Mouse (Mus musculus): Measurements from ENCODE around the gene 1700092M07Rik. TPM values are rescaled to one million over a fixed set of nuclear protein-coding genes. Genes with fewer than 3 reads are reported as not detected.

Gene 1700092M07Rik
- polyA plus RNA-seq, 1 experiment from 2014 or later: 0.82 TPM

DNA sequence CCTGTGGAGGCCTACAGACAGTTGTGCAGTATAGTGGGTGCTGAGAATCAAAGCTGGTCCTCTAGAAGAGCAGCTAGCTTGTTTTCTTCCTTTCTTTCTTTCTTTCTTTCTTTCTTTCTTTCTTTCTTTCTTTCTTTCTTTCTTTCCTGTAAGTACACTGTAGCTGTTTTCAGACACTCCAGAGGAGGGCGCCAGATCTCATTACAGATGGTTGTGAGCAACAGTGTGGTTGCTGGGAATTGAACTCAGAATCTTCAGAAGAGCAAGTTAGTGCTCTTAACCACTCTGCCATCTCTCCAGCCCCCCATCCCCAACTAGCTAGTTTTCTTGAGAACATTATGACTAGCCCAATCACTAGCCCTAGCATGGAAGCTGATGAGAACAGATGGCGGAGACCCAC, 20.2 kb downstream of the 1700092M07Rik start:
- Histone ChIP-seq H3K4me2 (replicated peaks; ENCODE audit: low read depth, low read length) (no peak overlapping the region), H3K27me3 (replicated peaks; ENCODE audit: insufficient read depth, low read length) (no peaks in the 10 kb centered on the region), H3K27ac (ENCODE audit: low read length) (no peak overlapping the region), H3K9me3 (ENCODE audit: low read length) (peaks cover 3% of the 10 kb centered on the region; the same call in 1 of the 2 replicates), H3K9ac (replicated peaks; ENCODE audit: low read depth) (no peak overlapping the region), H3K36me3 (ENCODE audit: insufficient read depth, low read length) (peaks cover 29% of the 10 kb centered on the region), H3K4me1 (ENCODE audit: insufficient read depth, low read depth, low read length) (peaks cover 6% of the 10 kb centered on the region; the same call in 1 of the 2 replicates), H3K4me3 (ENCODE audit: low read depth, low read length) (no peak overlapping the region)
- DNase-seq (ENCODE audit: low spot score): no peak
- 93% methylated on average over 2 of the region's 2 CpGs for WGBS
- TF ChIP-seq EP300 (IDR thresholded peaks at IDR 0.05): no peak
- TF ChIP-seq CTCF (IDR thresholded peaks at IDR 0.05): peak; percentile 29; the same call in 1 of the 2 replicates
- no peak for ATAC-seq

DNA sequence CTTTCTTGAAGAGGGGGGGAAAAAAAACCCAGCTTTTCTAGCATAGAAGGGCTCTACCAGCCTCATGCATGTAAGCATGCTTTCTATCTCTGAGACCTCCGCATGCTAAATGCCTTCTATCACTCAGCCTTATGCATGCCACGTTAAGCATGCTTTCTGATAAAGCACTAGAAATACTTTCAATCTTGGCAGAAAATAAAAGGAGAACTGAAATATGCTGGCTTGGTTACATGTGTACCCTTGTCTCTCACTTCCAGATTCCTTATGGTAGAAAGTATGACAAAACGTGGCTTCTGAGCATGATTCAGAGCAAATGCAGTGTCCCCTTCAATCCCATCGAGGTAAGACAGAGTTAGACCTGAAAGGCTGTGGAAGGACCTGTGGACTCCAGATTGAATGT, 22.8 kb downstream of the 1700092M07Rik start:
- peaks cover 50% of the 10 kb centered on the region for H3K36me3 ChIP-seq (ENCODE audit: insufficient read depth, low read length)
- ATAC-seq (no peak), DNase-seq (ENCODE audit: low spot score) (no peak)
- H3K9ac ChIP-seq (replicated peaks; ENCODE audit: low read depth): no peak overlapping the region
- no peaks in the 10 kb centered on the region for H3K27me3 ChIP-seq (replicated peaks; ENCODE audit: insufficient read depth, low read length)
- H3K27ac ChIP-seq (ENCODE audit: low read length): no peak overlapping the region
- WGBS: 76% methylated on average over 4 of the region's 4 CpGs
- peaks cover 3% of the 10 kb centered on the region; the same call in 1 of the 2 replicates for H3K9me3 ChIP-seq (ENCODE audit: low read length)
- no peak for TF ChIP-seq CTCF (IDR thresholded peaks at IDR 0.05)
- no peak for TF ChIP-seq EP300 (IDR thresholded peaks at IDR 0.05)
- H3K4me2 ChIP-seq (replicated peaks; ENCODE audit: low read depth, low read length): no peak overlapping the region
- no peak overlapping the region for H3K4me3 ChIP-seq (ENCODE audit: low read depth, low read length)
- H3K4me1 ChIP-seq (ENCODE audit: insufficient read depth, low read depth, low read length): peaks cover under 1% of the 10 kb centered on the region; the same call in 1 of the 2 replicates

DNA sequence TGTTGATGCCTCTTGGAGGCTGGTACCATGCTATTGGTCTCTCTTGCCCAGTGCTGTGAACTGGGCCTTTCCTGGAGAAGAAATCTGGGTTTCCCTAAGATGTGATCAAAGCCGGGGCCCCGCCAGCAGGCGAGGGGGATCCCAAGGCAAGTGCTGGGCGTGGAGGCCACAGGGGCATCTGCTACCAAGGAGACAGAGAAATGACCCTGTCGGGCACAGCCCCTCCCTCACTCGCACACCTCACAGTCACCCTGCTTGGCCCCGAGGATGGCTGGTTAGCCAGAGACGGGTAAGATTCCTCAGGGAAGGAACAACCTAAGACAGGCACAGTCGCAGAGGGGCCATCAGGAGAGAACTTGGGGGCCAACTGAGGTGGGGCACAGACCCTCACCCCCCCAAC, 25.0 kb downstream of the 1700092M07Rik start:
- no peak overlapping the region for H3K9ac ChIP-seq (replicated peaks; ENCODE audit: low read depth)
- H3K4me3 ChIP-seq (ENCODE audit: low read depth, low read length): no peak overlapping the region
- peaks cover 1% of the 10 kb centered on the region; the same call in 1 of the 2 replicates for H3K4me1 ChIP-seq (ENCODE audit: insufficient read depth, low read depth, low read length)
- ATAC-seq: no peak
- DNase-seq (ENCODE audit: low spot score): no peak
- no peak overlapping the region for H3K27ac ChIP-seq (ENCODE audit: low read length)
- peaks cover 58% of the 10 kb centered on the region for H3K36me3 ChIP-seq (ENCODE audit: insufficient read depth, low read length)
- no peak for TF ChIP-seq EP300 (IDR thresholded peaks at IDR 0.05)
- TF ChIP-seq CTCF (IDR thresholded peaks at IDR 0.05): no peak
- H3K9me3 ChIP-seq (ENCODE audit: low read length): peaks cover 3% of the 10 kb centered on the region; the same call in 1 of the 2 replicates
- no peak overlapping the region for H3K4me2 ChIP-seq (replicated peaks; ENCODE audit: low read depth, low read length)
- 97% methylated on average over 9 of the region's 9 CpGs for WGBS
- no peaks in the 10 kb centered on the region for H3K27me3 ChIP-seq (replicated peaks; ENCODE audit: insufficient read depth, low read length)

DNA sequence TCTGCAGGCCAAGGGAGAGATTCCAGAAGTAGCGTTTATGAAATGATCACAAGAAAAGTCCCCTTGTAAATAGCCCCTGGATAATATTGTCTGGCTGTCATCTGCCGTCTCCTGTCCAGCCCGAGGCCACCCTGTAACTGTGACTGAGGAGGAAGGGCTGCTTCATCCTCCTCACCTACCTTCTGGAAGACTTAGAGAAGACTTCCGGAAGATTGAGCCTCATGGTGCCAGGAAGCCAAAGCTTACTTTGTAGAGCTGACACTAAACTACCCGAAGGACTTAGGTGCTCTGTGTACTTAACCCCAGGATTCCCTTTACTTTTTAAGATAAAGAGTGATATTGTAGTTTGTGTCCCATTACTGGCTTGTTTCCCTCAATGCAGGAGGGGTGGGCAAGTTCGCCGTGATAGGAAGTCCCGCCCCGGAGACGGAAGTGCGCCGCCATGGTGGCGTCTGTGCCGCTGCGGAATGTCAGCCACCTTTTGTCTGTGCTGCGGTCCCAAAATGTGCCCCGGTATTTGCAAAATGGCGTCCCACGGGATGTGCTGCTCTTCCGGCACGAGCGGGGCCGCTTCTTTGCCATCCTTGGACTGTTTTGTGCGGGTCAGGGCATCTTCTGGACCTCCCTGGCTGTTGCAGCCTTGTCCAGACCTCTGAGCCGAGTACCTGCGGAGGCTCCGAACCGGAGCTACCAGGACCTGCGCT, 30.2 kb downstream of the 1700092M07Rik start, which contains the start of gene Tmem223:
Tmem223 (plus strand) TSS at position 430 of the 704 bp plus-strand sequence.
- 18% methylated on average over 29 of the region's 29 CpGs for WGBS

DNA sequence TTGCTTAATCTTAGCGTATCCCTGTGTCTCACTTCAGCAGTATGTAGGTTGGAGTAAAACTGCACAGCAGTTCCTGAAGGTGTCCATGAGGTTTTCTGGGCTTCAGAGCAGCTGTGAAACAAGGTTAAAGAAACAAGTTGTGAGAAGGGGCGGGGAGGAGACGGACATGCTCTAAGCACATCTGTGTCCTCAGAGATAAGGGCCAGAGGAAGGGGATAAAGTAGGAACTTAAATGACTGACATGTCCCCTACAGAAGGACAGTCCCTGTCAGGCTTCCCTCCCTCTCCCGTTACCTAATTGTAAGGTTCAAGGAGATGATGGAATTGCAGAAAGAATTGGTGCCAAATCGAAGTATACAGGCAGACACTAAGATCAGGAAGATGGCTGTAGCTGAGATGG, 32.5 kb downstream of the 1700092M07Rik start:
- H3K9me3 ChIP-seq (ENCODE audit: low read length): no peaks in the 10 kb centered on the region
- no peak for DNase-seq (ENCODE audit: low spot score)
- H3K9ac ChIP-seq (replicated peaks; ENCODE audit: low read depth): no peak overlapping the region
- peaks cover 11% of the 10 kb centered on the region for H3K36me3 ChIP-seq (ENCODE audit: insufficient read depth, low read length)
- peaks cover 20% of the 10 kb centered on the region; the same call in 1 of the 2 replicates for H3K4me1 ChIP-seq (ENCODE audit: insufficient read depth, low read depth, low read length)
- peak overlapping the region; percentile 96 for H3K4me2 ChIP-seq (replicated peaks; ENCODE audit: low read depth, low read length)
- ATAC-seq: no peak
- no peaks in the 10 kb centered on the region for H3K27me3 ChIP-seq (replicated peaks; ENCODE audit: insufficient read depth, low read length)
- 71% methylated on average over 5 of the region's 5 CpGs for WGBS
- no peak overlapping the region for H3K27ac ChIP-seq (ENCODE audit: low read length)
- TF ChIP-seq CTCF (IDR thresholded peaks at IDR 0.05): no peak
- no peak for TF ChIP-seq EP300 (IDR thresholded peaks at IDR 0.05)
- no peak overlapping the region for H3K4me3 ChIP-seq (ENCODE audit: low read depth, low read length)

More for the DNA sequence above, 30.2 kb downstream of the 1700092M07Rik start, which contains the start of gene Tmem223:
- TF ChIP-seq EP300 (IDR thresholded peaks at IDR 0.05) (no peak), CTCF (IDR thresholded peaks at IDR 0.05) (peak; percentile 43)
- peak within 1 kb of the TSS; percentile 76 for H3K4me3 ChIP-seq (ENCODE audit: low read depth, low read length)
- H3K27me3 ChIP-seq (replicated peaks; ENCODE audit: insufficient read depth, low read length): no peaks in the 10 kb centered on the region
- peak within 1 kb of the TSS; percentile 83 for H3K4me2 ChIP-seq (replicated peaks; ENCODE audit: low read depth, low read length)
- peak within 1 kb of the TSS; percentile 91 for H3K27ac ChIP-seq (ENCODE audit: low read length)
- H3K9me3 ChIP-seq (ENCODE audit: low read length): no peaks in the 10 kb centered on the region
- peaks cover 20% of the 10 kb centered on the region; the same call in 1 of the 2 replicates for H3K4me1 ChIP-seq (ENCODE audit: insufficient read depth, low read depth, low read length)
- peak; percentile 80 for DNase-seq (ENCODE audit: low spot score)
- ATAC-seq: peak; percentile 54
- peaks cover 30% of the 10 kb centered on the region for H3K36me3 ChIP-seq (ENCODE audit: insufficient read depth, low read length)
- H3K9ac ChIP-seq (replicated peaks; ENCODE audit: low read depth): peak within 1 kb of the TSS; percentile 94

DNA sequence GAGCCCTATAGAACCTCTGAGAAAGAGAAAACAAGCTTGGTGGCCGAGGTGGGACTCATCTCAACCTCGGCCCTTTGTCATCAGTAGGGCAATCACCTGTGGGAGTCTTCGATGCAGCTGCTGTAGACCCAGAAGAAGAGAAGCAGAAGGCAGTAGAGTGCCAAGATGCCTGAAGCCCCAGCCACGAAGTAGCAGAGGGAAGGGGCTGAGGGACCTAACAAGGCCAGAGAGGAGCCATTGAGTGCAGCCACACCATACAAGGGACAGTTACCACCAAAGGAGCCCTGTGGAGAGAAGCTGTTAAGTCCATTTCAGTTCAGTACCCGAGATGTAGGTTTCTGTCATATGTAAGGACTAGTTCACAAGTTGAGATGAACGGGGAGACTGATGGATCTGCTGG, 32.9 kb downstream of the 1700092M07Rik start:
- H3K9me3 ChIP-seq (ENCODE audit: low read length): no peaks in the 10 kb centered on the region
- H3K36me3 ChIP-seq (ENCODE audit: insufficient read depth, low read length): peaks cover 7% of the 10 kb centered on the region; the same call in 1 of the 2 replicates
- peak overlapping the region; percentile 96 for H3K4me2 ChIP-seq (replicated peaks; ENCODE audit: low read depth, low read length)
- TF ChIP-seq CTCF (IDR thresholded peaks at IDR 0.05) (no peak), EP300 (IDR thresholded peaks at IDR 0.05) (no peak)
- H3K9ac ChIP-seq (replicated peaks; ENCODE audit: low read depth): no peak overlapping the region; the same call in 1 of the 2 replicates
- peak overlapping the region; percentile 85; the same call in 1 of the 2 replicates for H3K4me3 ChIP-seq (ENCODE audit: low read depth, low read length)
- peaks cover 20% of the 10 kb centered on the region; the same call in 1 of the 2 replicates for H3K4me1 ChIP-seq (ENCODE audit: insufficient read depth, low read depth, low read length)
- ATAC-seq: no peak
- no peak overlapping the region for H3K27ac ChIP-seq (ENCODE audit: low read length)
- WGBS: 47% methylated on average over 6 of the region's 6 CpGs
- no peaks in the 10 kb centered on the region for H3K27me3 ChIP-seq (replicated peaks; ENCODE audit: insufficient read depth, low read length)
- no peak for DNase-seq (ENCODE audit: low spot score)
